Mouse (Mus musculus) C2C12 (cell line): ENCODE measurements around the gene Polr2l.

Experiments used
- CEBPB ChIP-seq: IDR thresholded peaks from one replicate; pipeline ENCODE4 v1.6.1; 2011; ENCODE audit warnings: low read depth, mild to moderate bottlenecking, control low read depth, moderate library complexity
- CTCF ChIP-seq: IDR thresholded peaks from one replicate; pipeline ENCODE4 v1.5.1; 2011; ENCODE audit not compliant: control insufficient read depth, insufficient read depth, insufficient read length
- MYOD1 ChIP-seq: IDR thresholded peaks from one replicate; pipeline ENCODE4 v1.6.1; 2011; ENCODE audit warnings: low read depth; ENCODE audit not compliant: control insufficient read depth, insufficient read length
- MYOG ChIP-seq: IDR thresholded peaks from one replicate; pipeline ENCODE4 v1.6.1; 2011; ENCODE audit not compliant: control insufficient read depth, insufficient read length; ENCODE audit errors: extremely low read depth
- USF1 ChIP-seq: IDR thresholded peaks from one replicate; pipeline ENCODE4 v1.6.1; 2011; ENCODE audit warnings: low read depth, mild to moderate bottlenecking, control low read depth, moderate library complexity

- TF ChIP-seq MYOG (no peak), CTCF (no peak), CEBPB (no peak), MYOD1 (no peak), USF1 (no peak)
Measured at GRCm38 (mm10) chr7:141453636-141454035, 21.3 kb downstream of the Polr2l start.
